Mouse (Mus musculus): ENCODE data around the gene Olfr600.
"Not testable (repeated sequence)": the region's sequence is repeated elsewhere in the genome, so short reads cannot be mapped to it uniquely, and the experiment has no call there.

Gene Olfr600

GRCm38 (mm10) chr7:103349569-103349968 is at the start of gene Olfr600:
Olfr600 (minus strand) TSS chr7:103349669.
- no peak for DNase-seq (ENCODE audit: low read depth, low spot score)

DNA sequence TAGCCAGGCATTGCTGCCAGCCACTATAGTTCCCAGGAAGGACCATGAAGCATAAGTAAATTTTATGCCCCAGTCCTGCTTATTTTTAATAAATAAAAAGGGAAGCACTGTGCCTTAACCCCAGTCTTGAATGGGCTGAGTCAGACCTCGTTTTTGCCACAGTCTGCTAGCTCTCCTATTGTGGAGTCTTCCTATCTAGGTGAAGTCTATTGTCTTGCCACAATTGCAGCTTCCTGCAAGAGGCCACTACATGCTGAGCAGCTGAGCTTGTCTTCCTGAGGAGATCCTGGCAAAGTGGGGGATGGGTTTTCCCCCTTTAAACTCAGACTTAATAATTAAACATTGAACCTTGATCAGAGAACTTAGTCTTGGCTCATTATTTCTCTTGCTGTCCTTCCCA is 49.5 kb upstream of the Olfr600 start:
- no peak for DNase-seq (ENCODE audit: low read depth, low spot score)

DNA sequence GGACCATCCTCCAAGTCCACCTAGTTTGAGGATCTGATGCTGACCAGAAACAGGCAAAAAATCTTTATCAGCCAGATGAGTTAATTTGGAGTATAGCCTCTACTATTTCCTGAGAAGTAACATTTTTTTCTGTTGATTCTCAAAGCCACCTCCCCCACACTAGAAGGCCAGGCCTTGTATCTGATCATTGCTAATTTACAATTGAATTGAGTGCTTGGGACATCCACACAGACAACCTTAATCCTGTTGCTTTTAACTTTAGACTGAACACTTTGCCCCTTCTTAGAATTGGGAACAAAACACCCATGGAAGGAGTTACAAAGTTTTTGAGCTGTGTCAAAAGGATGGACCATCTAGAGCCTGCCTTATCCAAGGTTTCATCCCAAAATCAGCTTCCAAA is 48.3 kb upstream of the Olfr600 start:
- no peak for DNase-seq (ENCODE audit: low read depth, low spot score)

DNA sequence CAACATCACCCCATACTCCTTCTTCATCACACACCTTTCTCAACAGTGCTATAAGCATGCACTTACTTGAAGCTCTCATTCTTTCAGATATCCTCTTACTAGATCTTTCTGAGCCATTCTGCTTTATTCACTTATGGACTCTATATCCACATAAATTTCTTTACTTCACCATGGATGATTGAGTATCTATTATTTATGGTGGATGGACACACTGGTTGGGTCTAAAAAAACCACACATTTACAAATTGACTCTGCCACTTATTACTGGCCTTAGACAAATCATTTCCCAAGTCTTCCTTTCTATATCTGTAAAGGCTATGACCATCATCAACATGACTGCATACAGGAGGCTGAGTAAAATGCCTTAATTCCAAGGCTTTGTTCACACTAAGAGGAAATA is 36.6 kb upstream of the Olfr600 start, which contains the start of gene Olfr603:
Olfr603 (minus strand) TSS at position 101 of the 400 bp plus-strand sequence.
- no peak for DNase-seq (ENCODE audit: low read depth, low spot score)

DNA sequence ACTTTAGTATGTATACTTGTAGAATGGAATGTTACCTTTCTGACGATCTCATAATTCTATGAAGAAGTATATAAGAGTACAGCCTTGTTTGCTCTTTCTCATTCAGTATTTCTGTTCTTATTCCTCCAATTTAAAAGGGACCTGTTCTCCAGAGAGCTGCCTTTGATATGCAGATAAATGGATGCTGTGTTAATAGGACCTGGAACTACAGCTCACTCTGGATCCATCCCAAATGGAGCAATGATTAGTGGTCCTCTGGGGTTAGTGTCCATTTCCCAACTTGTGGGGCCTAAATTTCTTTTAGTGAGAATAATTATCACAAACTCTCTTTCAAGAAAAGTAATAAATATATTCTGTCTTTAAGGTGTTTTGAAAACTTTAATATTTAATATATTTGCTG is 13.1 kb upstream of the Olfr600 start, which contains the start of gene Olfr601:
Olfr601 (minus strand) TSS at position 101 of the 400 bp plus-strand sequence.
- no peak for DNase-seq (ENCODE audit: low read depth, low spot score)

DNA sequence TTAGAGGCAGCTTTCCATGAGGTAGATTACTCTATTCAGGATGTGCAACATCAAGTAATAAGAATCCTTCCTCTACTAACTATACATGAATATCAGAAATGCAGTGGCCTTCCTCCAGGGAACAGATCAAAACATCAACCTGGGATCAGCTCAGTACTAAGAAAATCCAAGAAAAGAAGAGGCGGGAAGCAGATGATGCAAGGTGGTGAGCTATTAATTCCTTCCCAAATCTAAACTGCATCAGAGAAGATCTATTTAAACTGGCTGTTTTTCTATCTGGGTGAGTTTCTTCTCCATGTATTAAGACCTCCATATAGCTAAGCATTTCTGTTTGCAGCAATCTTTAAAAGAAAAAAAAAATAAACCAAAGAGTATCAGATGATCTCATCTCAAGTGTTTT is 13.9 kb downstream of the Olfr600 start, which contains the start of gene Olfr599:
Olfr599 (plus strand) TSS at position 301 of the 400 bp plus-strand sequence.
- no peak for DNase-seq (ENCODE audit: low read depth, low spot score)

GRCm38 (mm10) chr7:103323268-103323667 is 26.2 kb downstream of the Olfr600 start, which contains the start of gene Olfr598:
Olfr598 (plus strand) TSS chr7:103323568.
- no peak for DNase-seq (ENCODE audit: low read depth, low spot score)

- not testable (repeated sequence) for DNase-seq (ENCODE audit: low read depth, low spot score)
Measured at GRCm38 (mm10) chr7:103316015-103316414, 33.5 kb downstream of the Olfr600 start, which contains the start of gene Olfr597. Olfr597 (plus strand) TSS chr7:103316315.

DNA sequence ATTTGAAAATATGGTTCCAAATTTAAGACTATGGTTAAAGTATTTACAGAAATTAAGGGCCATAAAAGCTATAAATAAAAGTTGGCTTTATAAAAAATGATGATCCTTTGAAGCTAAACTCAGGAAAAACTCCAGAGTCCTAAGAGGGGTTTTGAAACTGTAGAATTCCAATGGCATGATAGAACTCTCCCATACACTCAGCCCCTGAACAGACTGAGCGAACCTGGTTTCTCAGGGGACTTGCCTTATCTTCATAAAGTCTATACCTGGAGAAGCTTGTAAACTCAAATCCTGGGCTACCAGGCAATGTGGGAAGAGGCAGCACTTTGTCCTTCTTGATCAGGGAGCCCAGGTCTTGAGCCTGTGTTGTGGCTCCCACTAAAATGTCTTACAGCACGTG is 44.1 kb downstream of the Olfr600 start, which contains the start of gene Olfr596:
Olfr596 (plus strand) TSS at position 301 of the 400 bp plus-strand sequence.
- not testable (repeated sequence) for DNase-seq (ENCODE audit: low read depth, low spot score)

All from embryo, embryonic 11.5 days (tissue).